Mouse (Mus musculus) common myeloid progenitor, adult 5-6 weeks (primary cell): ENCODE data around the gene Mtmr2. TPM values are rescaled to one million over a fixed set of nuclear protein-coding genes. Genes with fewer than 3 reads are reported as not detected.
"Not testable (repeated sequence)": the region's sequence is repeated elsewhere in the genome, so short reads cannot be mapped to it uniquely, and the experiment has no call there.

ENCODE experiments used
- ATAC-seq: replicated peaks from 2 replicates; pipeline ENCODE4 v1.8.0; 2016; ENCODE audit warnings: low read depth, mild to moderate bottlenecking, moderate TSS enrichment, inconsistent platforms; ENCODE audit not compliant: poor library complexity, severe bottlenecking
- total RNA-seq: library from RNA; stranded (forward); fragments of 200-1000, 187-1606 nt; gene quantifications from 2 replicates; pipeline ENCODE4 v1.2.3, GENCODE M21; 2017

The Mtmr2 gene
- 52.4 and 58.7 TPM in 2 replicates for total RNA-seq

GRCm38 (mm10) chr9:13748404-13748797 lies at the start of gene Mtmr2:
TSS of gene Mtmr2 (plus strand) at chr9:13748410.
- no peak for ATAC-seq

GRCm38 (mm10) chr9:13699061-13699780 lies 49.0 kb upstream of the Mtmr2 start:
- ATAC-seq: no peak

- no peak for ATAC-seq
These were observed 48.5 kb upstream of the Mtmr2 start for GRCm38 (mm10) chr9:13699781-13700116.

GRCm38 (mm10) chr9:13701773-13702172 lies 46.4 kb upstream of the Mtmr2 start:
- ATAC-seq: no peak

GRCm38 (mm10) chr9:13703100-13703499 lies 45.1 kb upstream of the Mtmr2 start:
- 0 out of 2 replicates have a peak, but pooled peaks have one; percentile 18 for ATAC-seq

- no peak for ATAC-seq
These were observed 43.3 kb upstream of the Mtmr2 start for GRCm38 (mm10) chr9:13704917-13705316.

GRCm38 (mm10) chr9:13707066-13707555 lies 41.1 kb upstream of the Mtmr2 start:
- no peak for ATAC-seq

GRCm38 (mm10) chr9:13709436-13709835 lies 38.8 kb upstream of the Mtmr2 start:
- ATAC-seq: no peak

- not testable (repeated sequence) for ATAC-seq
These were observed 32.3 kb upstream of the Mtmr2 start for GRCm38 (mm10) chr9:13715891-13716290.

GRCm38 (mm10) chr9:13716316-13717099 lies 31.7 kb upstream of the Mtmr2 start:
- ATAC-seq: peak; percentile 99

GRCm38 (mm10) chr9:13748798-13749674 lies 826 bp downstream of the Mtmr2 start:
- ATAC-seq: peak; percentile 91

GRCm38 (mm10) chr9:13749675-13749998 lies 1.4 kb downstream of the Mtmr2 start:
- 0 out of 2 replicates have a peak, but pooled peaks have one; percentile 7 for ATAC-seq

GRCm38 (mm10) chr9:13752543-13752942 lies 4.3 kb downstream of the Mtmr2 start:
- no peak for ATAC-seq

- ATAC-seq: no peak
These were observed 12.2 kb downstream of the Mtmr2 start for GRCm38 (mm10) chr9:13760430-13760829.

- no peak for ATAC-seq
These were observed 17.4 kb downstream of the Mtmr2 start for GRCm38 (mm10) chr9:13765624-13766023.

GRCm38 (mm10) chr9:13766570-13766969 lies 18.4 kb downstream of the Mtmr2 start:
- ATAC-seq: no peak

- ATAC-seq: peak; percentile 80
These were observed 26.5 kb downstream of the Mtmr2 start for GRCm38 (mm10) chr9:13774732-13775131.

- ATAC-seq: no peak
These were observed 33.8 kb downstream of the Mtmr2 start for GRCm38 (mm10) chr9:13781985-13782384.

- ATAC-seq: not testable (repeated sequence)
These were observed 42.7 kb downstream of the Mtmr2 start for GRCm38 (mm10) chr9:13790864-13791263.

GRCm38 (mm10) chr9:13794302-13794701 lies 46.1 kb downstream of the Mtmr2 start:
- ATAC-seq: no peak
